Mouse (Mus musculus) activated CD4-positive, CD25-positive, alpha-beta regulatory T cell (primary cell): ENCODE results near the gene Dok5. TPM values are rescaled to one million over a fixed set of nuclear protein-coding genes. Genes with fewer than 3 reads are reported as not detected.

Source experiments
- polyA plus RNA-seq, 2 experiments: library from polyadenylated mRNA; unstranded; fragments of 100-300 nt; shearing (Covaris generic); gene quantifications; one replicate each; pipeline ENCODE4 v1.2.1; 2017

The Dok5 gene
- under 1 TPM in 1 of 2 experiments, not detected in 1; 0.10 TPM for polyA plus RNA-seq

DNA sequence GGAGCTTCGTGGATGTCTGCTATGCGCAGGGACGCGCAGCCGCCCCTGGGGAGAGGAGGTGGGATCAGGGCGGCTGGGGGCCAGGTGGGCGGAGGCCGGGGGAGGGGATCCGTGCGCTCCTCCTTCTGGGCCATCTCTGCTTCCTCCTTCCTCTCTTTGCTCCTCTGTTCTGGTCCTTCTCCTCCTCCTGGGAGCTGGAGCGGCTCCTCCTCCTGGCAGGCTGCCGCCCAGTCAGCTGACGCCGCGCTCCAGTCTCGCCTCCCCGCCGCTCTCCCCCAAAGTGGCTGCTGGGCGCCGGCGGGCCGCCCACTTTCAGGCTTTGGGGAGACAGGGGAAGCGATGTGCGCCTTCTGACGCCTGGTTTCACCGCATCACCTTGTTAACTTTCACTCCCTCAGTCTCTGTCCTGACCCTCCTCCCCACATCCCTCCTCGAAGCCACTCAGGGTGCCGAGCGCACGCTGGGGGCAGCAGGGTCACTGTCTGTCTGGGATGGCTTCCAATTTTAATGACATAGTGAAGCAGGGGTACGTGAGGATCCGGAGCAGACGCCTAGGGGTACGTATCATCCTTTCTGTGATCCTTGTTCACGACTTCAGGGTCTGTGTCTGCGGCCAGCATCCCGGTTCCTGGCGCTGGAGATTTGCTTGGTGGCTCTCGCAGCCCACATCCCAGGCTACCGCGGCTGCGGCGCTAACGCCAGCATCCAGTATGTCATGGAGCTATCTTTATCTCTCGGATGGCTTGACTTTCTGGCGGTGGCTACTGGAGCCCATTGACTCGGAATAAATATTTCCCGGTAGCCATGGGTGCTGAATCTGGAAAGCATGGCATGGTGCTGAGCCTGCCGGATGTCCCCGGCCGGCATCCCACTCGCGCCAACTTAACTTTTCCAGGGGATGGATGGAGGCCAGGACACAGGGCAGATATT is at the start of gene Dok5:
TSS of gene Dok5 (plus strand) at position 176 of the 930 bp plus-strand sequence.

Other genes starting within 250 kb of the Dok5 start
- 10 to 100 TPM; 40.0 to 43.3 TPM for gene Pfdn4, start 235.4 kb upstream of the Dok5 start, polyA plus RNA-seq
- under 1 TPM in 1 of 2 experiments, not detected in 1; 0.07 TPM for gene Cyp24a1, start 234.7 kb upstream of the Dok5 start, polyA plus RNA-seq
- gene 4930470P17Rik, start 129.8 kb upstream of the Dok5 start, polyA plus RNA-seq = under 1 TPM in 1 of 2 experiments, not detected in 1; 0.21 TPM